Mouse (Mus musculus): Measurements from ENCODE around the gene Prkn.

GRCm38 (mm10) chr17:11507082-11507481 is 666.9 kb downstream of the Prkn start:
- TF ChIP-seq POLR2A (IDR thresholded peaks at IDR 0.05; ENCODE audit: borderline replicate concordance, insufficient read depth, low read length) (no peak), CTCF (IDR thresholded peaks at IDR 0.05; ENCODE audit: borderline replicate concordance, insufficient read depth, low read depth, low read length) (no peak)

All from cerebellum, adult 2 months (tissue).